Mouse (Mus musculus) Muller cell, postnatal 12 days (primary cell): ENCODE data around the gene Ercc1.
A peak's percentile ranks its signal among the peaks of the same experiment; 100 is the strongest.

Source experiments
- DNase-seq: peaks from one replicate; pipeline ENCODE4 v3.0.0-alpha.2; 2015; ENCODE audit errors: inconsistent ontology term

Gene Ercc1

DNA sequence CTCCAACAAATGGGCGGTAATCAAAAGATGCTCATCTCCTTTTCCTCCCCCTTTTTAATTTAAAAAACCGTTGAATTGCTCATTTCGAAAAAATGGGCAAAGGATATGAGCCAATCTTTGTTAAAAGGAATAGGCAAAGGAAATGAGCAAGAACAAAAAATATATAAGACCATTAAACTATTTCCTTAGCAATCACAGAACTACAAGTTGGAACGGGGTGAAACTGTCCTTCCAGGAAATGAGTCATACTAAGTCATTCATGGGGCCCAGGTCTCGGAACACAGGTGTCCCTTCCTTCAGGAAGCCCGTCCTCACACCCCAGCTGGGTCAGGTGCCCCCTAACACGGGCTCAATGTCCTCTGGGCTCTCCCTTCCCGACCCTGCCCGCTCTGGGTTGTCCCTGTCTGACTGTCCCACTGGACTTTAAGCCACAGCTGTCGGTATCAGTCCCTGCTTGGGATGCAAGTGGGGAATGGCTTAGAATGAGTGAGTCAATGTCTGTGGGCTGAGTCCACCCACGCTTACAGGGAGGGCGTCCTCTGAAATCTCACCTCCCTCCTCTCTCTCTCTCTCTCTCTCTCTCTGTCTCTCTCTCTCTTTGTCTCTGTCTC is at the start of gene Ercc1:
Ercc1 (plus strand) TSS at position 542 of the 611 bp plus-strand sequence.
- no peak for DNase-seq

GRCm38 (mm10) chr7:19295503-19296185 is 48.9 kb upstream of the Ercc1 start:
- DNase-seq, result peak; percentile 94

DNA sequence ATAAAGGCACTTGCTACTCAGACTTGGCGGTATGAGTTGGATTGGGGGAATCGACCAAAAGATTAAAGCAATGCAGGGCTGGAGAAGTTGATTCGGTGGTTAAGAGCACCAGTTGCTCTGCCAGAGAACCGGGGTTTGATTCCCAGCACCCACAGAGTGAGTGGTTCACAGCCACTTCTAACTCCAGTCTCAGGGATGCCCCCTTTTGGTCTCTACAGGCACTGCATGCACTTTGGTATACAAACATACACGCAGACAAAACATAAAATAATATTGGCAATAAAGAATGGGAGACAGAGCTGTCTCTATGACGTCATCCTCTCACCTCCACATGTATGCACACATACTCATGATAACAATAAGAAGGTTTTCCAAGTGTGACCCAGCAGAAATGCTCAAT is 47.5 kb upstream of the Ercc1 start:
- DNase-seq, result no peak

DNA sequence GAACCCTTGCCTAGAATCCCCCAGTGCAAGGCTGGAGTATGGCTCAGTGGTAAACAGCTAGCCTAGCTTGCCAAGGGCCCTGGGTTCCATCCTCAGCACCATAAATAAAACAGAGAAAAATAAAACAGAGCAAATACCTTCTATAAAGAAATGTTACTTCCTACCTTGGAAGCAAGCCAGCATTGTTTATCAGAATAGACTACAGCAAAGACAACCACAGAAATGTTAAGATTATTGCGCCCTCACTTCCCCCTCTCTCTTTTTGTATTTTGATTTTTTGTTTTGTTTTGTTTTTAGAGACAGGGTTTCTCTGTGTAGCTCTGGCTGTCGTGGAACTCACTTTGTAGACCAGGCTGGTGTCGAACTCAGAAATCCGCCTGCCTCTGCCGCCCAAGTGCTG is 46.8 kb upstream of the Ercc1 start:
- DNase-seq, result no peak

GRCm38 (mm10) chr7:19299194-19299593 is 45.4 kb upstream of the Ercc1 start:
- DNase-seq, result peak; percentile 61

DNA sequence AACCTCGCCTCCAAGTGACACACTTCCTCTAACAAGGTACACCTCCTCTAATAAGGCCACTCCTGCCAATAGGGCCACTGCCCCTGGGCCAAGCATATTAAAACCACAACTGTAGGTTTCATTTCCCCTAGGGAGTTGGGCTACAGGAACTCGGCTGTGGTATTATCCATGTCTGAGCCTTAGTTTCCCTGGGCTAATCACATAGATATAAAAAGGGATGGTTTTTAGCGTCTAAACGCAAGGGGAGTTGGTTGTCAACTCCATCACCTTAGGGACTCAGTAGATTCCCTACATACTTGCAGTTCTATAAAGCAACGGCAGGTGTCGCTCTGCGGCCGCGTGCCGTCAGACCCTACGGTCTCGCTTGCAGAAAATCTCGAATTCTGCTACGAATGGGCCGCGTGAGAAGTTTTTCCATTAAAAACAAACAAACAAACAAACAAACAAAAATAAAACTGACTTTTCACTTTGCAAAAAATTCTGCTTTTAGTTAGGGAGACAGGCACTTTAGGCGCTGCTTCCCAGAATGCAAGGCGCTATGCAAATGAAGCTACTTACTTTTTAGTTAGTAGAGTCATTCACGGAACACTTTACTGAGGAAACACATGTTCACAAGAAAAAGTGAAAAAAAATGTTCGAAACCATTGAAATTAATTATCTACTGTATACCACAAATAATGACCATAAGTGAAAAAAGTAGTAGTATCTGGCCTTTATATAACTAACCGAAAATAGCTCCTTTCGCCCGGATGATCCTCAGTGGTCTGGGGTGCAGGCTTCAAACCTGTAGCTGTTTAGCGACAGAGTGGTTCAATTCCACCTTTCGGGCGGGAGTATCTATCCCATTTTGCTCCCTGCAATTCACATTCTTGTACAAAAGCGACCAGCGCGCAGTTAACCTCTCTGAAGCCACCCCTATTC is 43.8 kb upstream of the Ercc1 start:
- peak; percentile 82 for DNase-seq

GRCm38 (mm10) chr7:19301461-19302263 is 42.9 kb upstream of the Ercc1 start:
- no peak for DNase-seq

- no peak for DNase-seq
Measured at GRCm38 (mm10) chr7:19302264-19303045, 42.1 kb upstream of the Ercc1 start.

DNA sequence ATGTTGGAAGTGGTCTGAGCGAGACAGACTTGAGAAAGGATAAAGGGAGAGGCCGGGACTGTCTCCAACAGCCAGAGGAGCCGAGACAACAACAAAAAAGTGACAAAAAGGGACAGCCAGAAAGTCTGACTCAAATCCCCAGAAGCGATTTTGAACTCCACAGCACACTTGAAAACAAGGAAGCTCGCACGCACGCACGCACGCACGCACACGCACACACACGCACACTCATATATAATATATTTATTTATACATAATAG is 41.6 kb upstream of the Ercc1 start:
- no peak for DNase-seq

DNA sequence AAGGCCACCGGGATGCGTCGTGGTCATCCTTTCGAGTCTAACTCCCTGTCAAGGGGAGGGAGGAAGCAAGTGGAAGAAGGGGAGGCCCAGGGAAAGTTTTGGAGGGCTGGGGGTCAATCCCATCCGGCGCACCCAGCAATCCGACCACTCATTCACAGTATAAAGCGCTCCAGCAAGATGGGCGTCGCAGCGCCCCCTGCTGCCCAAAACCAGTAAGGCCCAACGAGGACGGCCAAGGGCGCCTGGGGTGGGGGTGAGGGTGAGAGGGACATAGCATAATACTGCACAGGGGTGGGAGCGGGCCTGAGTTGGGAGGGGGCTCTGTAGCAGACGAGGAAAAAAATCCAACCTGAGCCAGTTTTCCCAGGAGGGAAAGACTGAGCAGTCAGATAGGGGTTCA is 40.8 kb upstream of the Ercc1 start:
- peak; percentile 83 for DNase-seq

DNA sequence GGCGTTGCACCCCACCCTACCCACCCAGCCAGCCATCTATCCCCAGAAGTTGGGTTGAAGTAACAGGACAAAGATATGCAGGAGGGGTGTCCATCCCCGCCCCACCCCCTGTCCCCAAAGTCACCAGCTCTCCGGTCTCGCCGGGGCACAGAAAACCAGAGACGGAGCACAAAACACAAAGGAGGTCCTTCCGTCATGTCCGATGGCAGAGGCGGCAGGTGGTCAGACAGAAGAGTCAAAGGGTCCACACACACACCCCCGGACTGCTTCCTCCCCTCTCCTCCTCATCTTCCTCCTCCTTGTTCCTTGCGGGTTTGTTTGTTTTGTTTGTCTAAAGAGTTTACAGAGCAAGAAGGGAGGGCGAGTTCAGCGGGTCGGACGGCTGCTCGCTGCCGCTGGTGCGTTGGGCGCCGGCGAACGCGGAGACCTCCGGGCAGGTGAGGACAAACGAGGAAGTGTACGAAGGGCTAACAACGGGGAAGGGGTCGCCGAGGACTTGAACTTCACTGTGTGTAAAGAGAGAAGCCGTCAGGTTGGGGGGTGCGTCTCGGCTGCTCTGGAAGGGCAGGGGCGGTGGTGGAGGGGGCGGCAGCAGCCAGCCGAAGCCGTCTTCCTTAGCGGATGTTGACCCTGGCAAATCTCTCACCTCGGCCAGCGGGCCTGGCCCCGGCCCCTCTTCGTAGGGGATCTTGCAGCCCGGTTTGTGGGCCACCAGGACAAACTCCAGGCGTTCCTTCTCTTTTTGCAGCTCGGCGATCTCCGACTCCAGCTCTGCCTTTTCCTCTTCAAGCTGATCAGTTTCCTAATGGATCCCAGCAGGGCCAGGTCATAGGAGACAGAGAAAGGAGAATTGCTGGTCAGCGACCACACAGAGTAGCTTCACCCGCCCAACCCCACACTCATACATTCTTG is 39.8 kb upstream of the Ercc1 start:
- DNase-seq, result peak; percentile 33

GRCm38 (mm10) chr7:19305413-19305735 is 39.2 kb upstream of the Ercc1 start:
- no peak for DNase-seq

- DNase-seq, result no peak
Measured at GRCm38 (mm10) chr7:19305796-19306765, 38.5 kb upstream of the Ercc1 start.

DNA sequence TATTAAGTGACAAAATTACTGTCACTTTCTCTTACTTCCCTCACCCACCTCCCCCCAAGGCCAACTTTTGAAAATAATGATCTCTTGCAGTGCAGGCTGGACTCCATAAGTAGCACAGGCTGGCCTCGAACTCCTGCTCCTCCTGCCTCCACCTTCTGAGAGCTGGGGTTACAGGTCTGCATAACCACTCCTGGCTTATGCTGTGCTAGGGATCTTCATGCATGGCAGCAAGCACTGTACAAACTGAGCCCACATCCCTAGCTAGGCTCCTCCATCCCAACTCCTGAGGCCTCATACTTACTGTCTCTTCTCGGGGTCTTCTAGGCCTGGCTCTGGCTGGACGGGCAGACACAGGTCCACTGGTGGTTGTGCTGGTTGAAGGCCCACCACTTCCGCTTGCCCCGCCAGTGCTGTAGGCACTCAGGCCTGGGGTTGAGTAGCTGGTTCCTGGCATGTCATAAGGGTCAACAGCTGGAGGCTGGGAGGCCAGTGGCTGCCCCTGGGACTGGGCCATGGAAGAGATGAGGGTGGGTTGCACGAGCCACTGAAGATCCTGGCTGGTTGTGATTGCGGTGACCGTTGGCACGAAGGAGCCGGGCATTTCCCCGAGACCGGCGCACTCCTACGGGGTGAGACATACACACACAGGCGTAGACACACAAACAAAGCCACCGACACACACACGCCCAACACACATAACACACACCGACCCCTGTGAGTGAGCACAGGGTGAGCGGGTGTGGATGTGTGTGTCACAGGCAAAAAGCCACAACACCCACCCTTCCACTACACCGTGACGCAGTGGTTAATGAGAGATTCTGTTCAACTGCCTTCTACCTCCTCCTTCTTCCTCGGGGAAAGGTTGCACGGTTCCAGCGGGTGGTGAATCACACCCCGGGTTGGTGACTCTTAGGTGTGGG is 37.5 kb upstream of the Ercc1 start:
- DNase-seq, result no peak

GRCm38 (mm10) chr7:19307739-19308453 is 36.7 kb upstream of the Ercc1 start:
- DNase-seq, result peak; percentile 90

GRCm38 (mm10) chr7:19308454-19309277 is 35.9 kb upstream of the Ercc1 start:
- DNase-seq, result peak; percentile 96
